Mouse (Mus musculus) testis, adult 2 months (tissue): ENCODE measurements at regions not wholly inside any gene's neighbourhood (a gene's known extent, or its start where the extent isn't known, plus 50 kb on each side); places are given as distances from the start of the nearest gene placed in this dataset.

Source experiments
- CTCF ChIP-seq: fragments of 200-500 bp; IDR thresholded peaks from 2 replicates; pipeline ENCODE4 v1.5.1; 2012; ENCODE audit warnings: low read depth, mild to moderate bottlenecking, inconsistent platforms, low read length, moderate library complexity; ENCODE audit not compliant: control insufficient read depth, insufficient read depth, insufficient replicate concordance
- POLR2A ChIP-seq: fragments of 200-500 bp; IDR thresholded peaks from 2 replicates; pipeline ENCODE4 v1.6.1; 2012; ENCODE audit warnings: low read depth, mild to moderate bottlenecking, inconsistent platforms, low read length, moderate library complexity; ENCODE audit not compliant: control insufficient read depth

- TF ChIP-seq POLR2A (no peak), CTCF (no peak)
Observed at GRCm38 (mm10) chr6:94962411-94963087, 154.5 kb upstream of the Kbtbd8 start.
